Mouse (Mus musculus) stomach, embryonic 15.5 days (tissue): ENCODE measurements at regions not wholly inside any gene's neighbourhood (a gene's known extent, or its start where the extent isn't known, plus 50 kb on each side); places are given as distances from the start of the nearest gene placed in this dataset.

Experiments
- ATAC-seq: fragments of 200-750 bp; cut with Nextera tagmentation; 2 replicates; pipeline ENCODE4 v1.8.0; 2017; ENCODE audit warnings: low read depth, moderate number of reproducible peaks, moderate TSS enrichment; ENCODE audit not compliant: insufficient read depth, low FRiP score
- H3K27ac ChIP-seq: fragments of 300-500 bp; sonication (generic); 2 replicates; pipeline ENCODE4 v1.5.1; 2015; ENCODE audit warnings: mild to moderate bottlenecking, inconsistent platforms
- H3K27me3 ChIP-seq: fragments of 300-500 bp; sonication (generic); replicated peaks from 2 replicates; pipeline ENCODE4 v1.6.1; 2015; ENCODE audit warnings: inconsistent platforms
- H3K36me3 ChIP-seq: fragments of 300-500 bp; sonication (generic); 2 replicates; pipeline ENCODE4 v1.6.1; 2015; ENCODE audit warnings: inconsistent platforms
- H3K4me1 ChIP-seq: fragments of 300-500 bp; sonication (generic); 2 replicates; pipeline ENCODE4 v1.6.1; 2015; ENCODE audit warnings: inconsistent platforms
- H3K4me2 ChIP-seq: fragments of 300-500 bp; sonication (generic); 2 replicates; pipeline ENCODE4 v1.6.1; 2015; ENCODE audit warnings: mild to moderate bottlenecking, inconsistent platforms
- H3K4me3 ChIP-seq: fragments of 300-500 bp; sonication (generic); replicated peaks from 2 replicates; pipeline ENCODE4 v1.5.1; 2015; ENCODE audit warnings: inconsistent platforms
- H3K9ac ChIP-seq: fragments of 300-500 bp; sonication (generic); 2 replicates; pipeline ENCODE4 v1.6.1; 2015; ENCODE audit warnings: inconsistent platforms
- H3K9me3 ChIP-seq: fragments of 300-500 bp; sonication (generic); 2 replicates; pipeline ENCODE4 v1.6.1; 2016; ENCODE audit warnings: inconsistent platforms
- WGBS: fragments of 180-500 bp; shearing (Covaris S2); methylation state at CpG from one replicate; pipeline ENCODE4 v1.1.7; 2015; 5-methylcytosine and 5-hydroxymethylcytosine counted together

- 78% methylated on average over 4 of the region's 4 CpGs for WGBS
- Histone ChIP-seq H3K4me3 (no peak overlapping the region), H3K36me3 (no peaks in the 10 kb centered on the region), H3K9me3 (no peaks in the 10 kb centered on the region), H3K27ac (no peak overlapping the region), H3K4me2 (no peak overlapping the region), H3K4me1 (peaks cover 12% of the 10 kb centered on the region), H3K9ac (no peak overlapping the region), H3K27me3 (no peaks in the 10 kb centered on the region)
- ATAC-seq, result no peak
Observed at GRCm38 (mm10) chr7:136343494-136343893, 550.9 kb upstream of the Mgmt start.

GRCm38 (mm10) chr7:136345051-136345450, 549.4 kb upstream of the Mgmt start:
- ATAC-seq, result no peak
- Histone ChIP-seq H3K4me3 (no peak overlapping the region), H3K9ac (no peak overlapping the region), H3K36me3 (no peaks in the 10 kb centered on the region), H3K9me3 (no peaks in the 10 kb centered on the region), H3K27ac (no peak overlapping the region), H3K4me1 (peaks cover 12% of the 10 kb centered on the region), H3K27me3 (no peaks in the 10 kb centered on the region), H3K4me2 (no peak overlapping the region)
- 53% methylated on average over 3 of the region's 3 CpGs for WGBS

GRCm38 (mm10) chr7:136346531-136346930, 547.9 kb upstream of the Mgmt start:
- ATAC-seq, result no peak
- WGBS, result 56% methylated on average over 4 of the region's 4 CpGs
- Histone ChIP-seq H3K36me3 (no peaks in the 10 kb centered on the region), H3K9ac (no peak overlapping the region), H3K4me1 (peaks cover 12% of the 10 kb centered on the region), H3K27ac (no peak overlapping the region), H3K9me3 (no peaks in the 10 kb centered on the region), H3K27me3 (no peaks in the 10 kb centered on the region), H3K4me2 (no peak overlapping the region), H3K4me3 (no peak overlapping the region)

- Histone ChIP-seq H3K9me3 (no peaks in the 10 kb centered on the region), H3K4me3 (no peak overlapping the region), H3K4me2 (no peak overlapping the region), H3K36me3 (no peaks in the 10 kb centered on the region), H3K27me3 (no peaks in the 10 kb centered on the region), H3K4me1 (peaks cover 3% of the 10 kb centered on the region; the same call in 1 of the 2 replicates), H3K9ac (no peak overlapping the region), H3K27ac (no peak overlapping the region)
- WGBS, result 41% methylated on average over 1 of the region's 1 CpGs
- no peak for ATAC-seq
Observed at GRCm38 (mm10) chr7:136348309-136348708, 546.1 kb upstream of the Mgmt start.

- H3K9me3 ChIP-seq, result no peaks in the 10 kb centered on the region
- H3K27me3 ChIP-seq, result no peaks in the 10 kb centered on the region
- H3K4me3 ChIP-seq, result no peak overlapping the region
- ATAC-seq, result no peak
- WGBS, result 91% methylated on average over 14 of the region's 14 CpGs
- no peak overlapping the region for H3K27ac ChIP-seq
- no peak overlapping the region for H3K4me2 ChIP-seq
- H3K4me1 ChIP-seq, result no peaks in the 10 kb centered on the region
- no peak overlapping the region for H3K9ac ChIP-seq
- no peaks in the 10 kb centered on the region for H3K36me3 ChIP-seq
Observed at GRCm38 (mm10) chr7:136349651-136350050, 544.8 kb upstream of the Mgmt start.

- no peak overlapping the region for H3K27ac ChIP-seq
- no peak overlapping the region for H3K4me2 ChIP-seq
- no peak overlapping the region for H3K9ac ChIP-seq
- no peaks in the 10 kb centered on the region for H3K36me3 ChIP-seq
- no peak overlapping the region for H3K4me3 ChIP-seq
- H3K9me3 ChIP-seq, result no peaks in the 10 kb centered on the region
- 48% methylated on average over 7 of the region's 7 CpGs for WGBS
- no peaks in the 10 kb centered on the region for H3K4me1 ChIP-seq
- ATAC-seq, result no peak
- H3K27me3 ChIP-seq, result no peaks in the 10 kb centered on the region
Observed at GRCm38 (mm10) chr7:136357011-136357410, 537.4 kb upstream of the Mgmt start.

GRCm38 (mm10) chr7:136365318-136366211, 528.8 kb upstream of the Mgmt start:
- no peaks in the 10 kb centered on the region for H3K36me3 ChIP-seq
- H3K9me3 ChIP-seq, result no peaks in the 10 kb centered on the region
- ATAC-seq, result no peak
- H3K27ac ChIP-seq, result no peak overlapping the region
- H3K4me2 ChIP-seq, result no peak overlapping the region
- H3K4me1 ChIP-seq, result no peaks in the 10 kb centered on the region
- no peak overlapping the region for H3K4me3 ChIP-seq
- WGBS, result 61% methylated on average over 7 of the region's 7 CpGs
- no peaks in the 10 kb centered on the region for H3K27me3 ChIP-seq
- no peak overlapping the region for H3K9ac ChIP-seq

GRCm38 (mm10) chr7:136377259-136377658, 517.2 kb upstream of the Mgmt start:
- no peak for ATAC-seq
- H3K4me1 ChIP-seq, result 0 out of 2 replicates have a peak, but pooled peaks cover 7% of the 10 kb centered on the region

GRCm38 (mm10) chr7:136377742-136378141, 516.7 kb upstream of the Mgmt start:
- 61% methylated on average over 8 of the region's 8 CpGs for WGBS
- no peak for ATAC-seq
- no peaks in the 10 kb centered on the region for H3K36me3 ChIP-seq

More at GRCm38 (mm10) chr7:136377259-136377658, 517.2 kb upstream of the Mgmt start:
- no peaks in the 10 kb centered on the region for H3K9me3 ChIP-seq
- WGBS, result 66% methylated on average over 3 of the region's 3 CpGs
- H3K27ac ChIP-seq, result no peak overlapping the region
- no peak overlapping the region for H3K4me3 ChIP-seq
- H3K9ac ChIP-seq, result no peak overlapping the region
- H3K27me3 ChIP-seq, result no peaks in the 10 kb centered on the region
- no peak overlapping the region for H3K4me2 ChIP-seq
- no peaks in the 10 kb centered on the region for H3K36me3 ChIP-seq

GRCm38 (mm10) chr7:136378321-136378720, 516.1 kb upstream of the Mgmt start:
- Histone ChIP-seq H3K4me3 (no peak overlapping the region), H3K9me3 (no peaks in the 10 kb centered on the region), H3K4me2 (no peak overlapping the region), H3K4me1 (0 out of 2 replicates have a peak, but pooled peaks cover 7% of the 10 kb centered on the region), H3K9ac (no peak overlapping the region), H3K27ac (no peak overlapping the region), H3K36me3 (no peaks in the 10 kb centered on the region), H3K27me3 (no peaks in the 10 kb centered on the region)
- WGBS, result 44% methylated on average over 4 of the region's 4 CpGs
- ATAC-seq, result no peak

More at GRCm38 (mm10) chr7:136377742-136378141, 516.7 kb upstream of the Mgmt start:
- Histone ChIP-seq H3K4me1 (0 out of 2 replicates have a peak, but pooled peaks cover 7% of the 10 kb centered on the region), H3K4me2 (no peak overlapping the region), H3K27me3 (no peaks in the 10 kb centered on the region), H3K4me3 (no peak overlapping the region), H3K9me3 (no peaks in the 10 kb centered on the region), H3K9ac (no peak overlapping the region), H3K27ac (no peak overlapping the region)

GRCm38 (mm10) chr7:136379319-136379718, 515.1 kb upstream of the Mgmt start:
- Histone ChIP-seq H3K9ac (no peak overlapping the region), H3K36me3 (no peaks in the 10 kb centered on the region), H3K9me3 (no peaks in the 10 kb centered on the region), H3K4me2 (no peak overlapping the region), H3K27ac (peak overlapping the region; percentile 37; the same call in 1 of the 2 replicates), H3K27me3 (no peaks in the 10 kb centered on the region), H3K4me3 (no peak overlapping the region), H3K4me1 (0 out of 2 replicates have a peak, but pooled peaks cover 7% of the 10 kb centered on the region)
- 49% methylated on average over 7 of the region's 7 CpGs for WGBS
- ATAC-seq, result no peak

- Histone ChIP-seq H3K4me3 (no peak overlapping the region), H3K9ac (no peak overlapping the region), H3K27me3 (no peaks in the 10 kb centered on the region), H3K4me1 (0 out of 2 replicates have a peak, but pooled peaks cover 7% of the 10 kb centered on the region), H3K9me3 (no peaks in the 10 kb centered on the region), H3K4me2 (no peak overlapping the region), H3K27ac (no peak overlapping the region), H3K36me3 (no peaks in the 10 kb centered on the region)
- no peak for ATAC-seq
- 58% methylated on average over 3 of the region's 3 CpGs for WGBS
Observed at GRCm38 (mm10) chr7:136379741-136380140, 514.7 kb upstream of the Mgmt start.
